Mouse (Mus musculus) left cerebral cortex, postnatal 36 days (tissue): ENCODE measurements around the gene Ptger3. TPM values are rescaled to one million over a fixed set of nuclear protein-coding genes. Genes with fewer than 3 reads are reported as not detected.

ENCODE experiments used
- DNase-seq, 2 experiments: peaks; one replicate each; pipeline ENCODE4 v3.0.0; 2021 to 2022; ENCODE audit warnings: low spot score in 2 of 2, mixed read lengths in 1 of 2
- intact Hi-C: fragments of 180-260 bp; cut with DNase I; formaldehyde crosslinking; loops from one replicate; pipeline ENCODE4 v1.15.1; 2025
- total RNA-seq, 2 experiments: library from RNA; stranded (reverse); gene quantifications; 2 replicates each; pipeline ENCODE4 v1.2.3; 2021

Ptger3 gene
- total RNA-seq, 2 experiments from 2014 or later = 3.3 to 5.2 TPM

GRCm38 (mm10) chr3:157580299-157580698, 13.6 kb downstream of the Ptger3 start:
- DNase-seq = no peak
- intact Hi-C loops = no loop called here

- intact Hi-C loops = no loop called here
- no peak for DNase-seq
Measured at GRCm38 (mm10) chr3:157581755-157582154, 15.1 kb downstream of the Ptger3 start.

GRCm38 (mm10) chr3:157582626-157583405, 16.1 kb downstream of the Ptger3 start:
- intact Hi-C loops = no loop called here
- no peak for DNase-seq

- DNase-seq = no peak
- intact Hi-C loops = no loop called here
Measured at GRCm38 (mm10) chr3:157597837-157598379, 31.2 kb downstream of the Ptger3 start.

GRCm38 (mm10) chr3:157604684-157605410, 38.2 kb downstream of the Ptger3 start:
- intact Hi-C loops = no loop called here
- DNase-seq = no peak

GRCm38 (mm10) chr3:157605411-157605740, 38.7 kb downstream of the Ptger3 start:
- intact Hi-C loops = no loop called here
- no peak for DNase-seq

GRCm38 (mm10) chr3:157613542-157613941, 46.9 kb downstream of the Ptger3 start:
- intact Hi-C loops = no loop called here

GRCm38 (mm10) chr3:157616949-157617348, 50.3 kb downstream of the Ptger3 start:
- DNase-seq = no peak

More at GRCm38 (mm10) chr3:157613542-157613941, 46.9 kb downstream of the Ptger3 start:
- no peak for DNase-seq

GRCm38 (mm10) chr3:157627407-157627806, 60.7 kb downstream of the Ptger3 start:
- intact Hi-C loops = no loop called here
- no peak for DNase-seq

More at GRCm38 (mm10) chr3:157616949-157617348, 50.3 kb downstream of the Ptger3 start:
- intact Hi-C loops = no loop called here

GRCm38 (mm10) chr3:157630671-157631070, 64.0 kb downstream of the Ptger3 start:
- intact Hi-C loops = no loop called here
- DNase-seq = no peak

GRCm38 (mm10) chr3:157631383-157631782, 64.7 kb downstream of the Ptger3 start:
- intact Hi-C loops = no loop called here

GRCm38 (mm10) chr3:157634431-157634830, 67.7 kb downstream of the Ptger3 start:
- DNase-seq = no peak
- intact Hi-C loops = no loop called here

More at GRCm38 (mm10) chr3:157631383-157631782, 64.7 kb downstream of the Ptger3 start:
- DNase-seq = no peak

- intact Hi-C loops = no loop called here
Measured at GRCm38 (mm10) chr3:157635713-157636112, 69.0 kb downstream of the Ptger3 start.

GRCm38 (mm10) chr3:157636887-157637286, 70.2 kb downstream of the Ptger3 start:
- no peak for DNase-seq
- intact Hi-C loops = no loop called here

More at GRCm38 (mm10) chr3:157635713-157636112, 69.0 kb downstream of the Ptger3 start:
- no peak for DNase-seq

- DNase-seq = no peak
- intact Hi-C loops = no loop called here
Measured at GRCm38 (mm10) chr3:157637341-157637740, 70.6 kb downstream of the Ptger3 start.

GRCm38 (mm10) chr3:157641634-157642033, 74.9 kb downstream of the Ptger3 start:
- no peak for DNase-seq
- intact Hi-C loops = no loop called here

- intact Hi-C loops = no loop called here
- DNase-seq = no peak
Measured at GRCm38 (mm10) chr3:157661622-157662021, 94.9 kb downstream of the Ptger3 start.

- intact Hi-C loops = no loop called here
- DNase-seq = no peak
Measured at GRCm38 (mm10) chr3:157664486-157665041, 97.9 kb downstream of the Ptger3 start.

- intact Hi-C loops = no loop called here
- no peak for DNase-seq
Measured at GRCm38 (mm10) chr3:157665471-157665870, 98.8 kb downstream of the Ptger3 start.

- intact Hi-C loops = no loop called here
- no peak for DNase-seq
Measured at GRCm38 (mm10) chr3:157666142-157666541, 99.5 kb downstream of the Ptger3 start.
